Mouse (Mus musculus): Measurements from ENCODE around the gene Ap4b1. TPM values are rescaled to one million over a fixed set of nuclear protein-coding genes. Genes with fewer than 3 reads are reported as not detected.
"Not testable (repeated sequence)": the region's sequence is repeated elsewhere in the genome, so short reads cannot be mapped to it uniquely, and the experiment has no call there.

Gene Ap4b1
- total RNA-seq, 1 experiment from 2014 or later: 21.6 TPM

DNA sequence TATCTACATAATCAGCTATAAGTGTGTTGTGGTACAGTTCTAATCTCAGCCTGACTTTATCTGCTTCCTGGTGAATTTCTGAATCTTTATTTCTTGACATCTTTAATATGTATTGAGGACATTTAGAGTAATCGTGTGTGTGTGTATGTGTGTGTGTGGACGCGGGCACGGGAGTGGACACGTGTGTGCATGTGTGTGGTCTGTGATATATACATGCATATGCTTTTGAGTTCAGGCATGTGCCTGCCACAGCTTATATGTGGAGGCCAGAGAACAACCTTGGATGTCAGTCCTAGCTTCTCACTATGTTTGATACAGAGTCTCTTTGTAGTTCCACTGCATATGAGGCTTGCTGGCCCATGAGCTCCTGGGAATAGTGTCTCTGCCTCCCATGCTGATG is 27.1 kb downstream of the Ap4b1 start:
- no peak for ATAC-seq (replicated peaks in 1 of 2; ENCODE audit: insufficient read depth in 1 of 2, low FRiP score in 2 of 2, low TSS enrichment in 1 of 2, low read depth in 1 of 2, poor library complexity in 2 of 2, severe bottlenecking in 2 of 2)

DNA sequence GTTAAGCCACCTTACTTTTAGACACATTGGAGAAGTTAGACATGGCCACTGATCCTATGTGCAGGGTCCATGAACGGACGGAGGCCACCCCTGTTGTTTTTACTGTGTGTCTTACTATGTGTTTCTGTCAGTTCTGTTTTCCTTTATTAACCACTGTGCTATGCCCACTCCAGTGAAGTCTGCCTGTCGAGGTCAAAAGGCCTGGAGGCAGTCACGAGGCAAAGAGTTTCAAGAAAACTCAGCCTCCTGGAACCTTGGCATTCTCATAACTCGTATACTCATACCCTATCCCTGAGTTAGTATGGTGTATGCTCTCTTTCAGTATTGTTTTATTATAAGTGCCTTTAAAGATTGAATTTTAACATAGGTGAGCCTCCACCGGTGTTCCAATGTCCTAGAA is 30.4 kb downstream of the Ap4b1 start:
- no peak for ATAC-seq (replicated peaks in 1 of 2; ENCODE audit: insufficient read depth in 1 of 2, low FRiP score in 2 of 2, low TSS enrichment in 1 of 2, low read depth in 1 of 2, poor library complexity in 2 of 2, severe bottlenecking in 2 of 2)

DNA sequence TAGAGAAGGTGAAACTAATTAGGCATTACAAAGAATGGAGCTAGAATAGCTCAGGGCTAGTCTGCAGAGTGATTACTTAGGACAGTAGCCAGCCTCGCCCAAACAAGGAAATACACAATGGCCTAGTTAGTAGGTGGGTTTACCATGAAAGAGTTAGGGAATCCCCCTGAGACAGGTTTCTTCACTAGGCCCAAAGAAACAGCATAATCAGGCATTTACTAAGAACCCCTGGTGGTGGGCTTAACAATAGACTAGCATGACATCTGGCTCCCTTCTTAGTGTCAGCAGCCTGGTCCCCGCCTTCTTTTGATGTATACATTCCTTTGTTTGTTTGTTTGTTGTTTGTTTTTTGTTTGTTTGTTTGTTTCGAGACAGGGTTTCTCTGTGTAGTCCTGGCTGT is 30.9 kb downstream of the Ap4b1 start:
- ATAC-seq (replicated peaks in 1 of 2; ENCODE audit: insufficient read depth in 1 of 2, low FRiP score in 2 of 2, low TSS enrichment in 1 of 2, low read depth in 1 of 2, poor library complexity in 2 of 2, severe bottlenecking in 2 of 2): not testable (repeated sequence)

DNA sequence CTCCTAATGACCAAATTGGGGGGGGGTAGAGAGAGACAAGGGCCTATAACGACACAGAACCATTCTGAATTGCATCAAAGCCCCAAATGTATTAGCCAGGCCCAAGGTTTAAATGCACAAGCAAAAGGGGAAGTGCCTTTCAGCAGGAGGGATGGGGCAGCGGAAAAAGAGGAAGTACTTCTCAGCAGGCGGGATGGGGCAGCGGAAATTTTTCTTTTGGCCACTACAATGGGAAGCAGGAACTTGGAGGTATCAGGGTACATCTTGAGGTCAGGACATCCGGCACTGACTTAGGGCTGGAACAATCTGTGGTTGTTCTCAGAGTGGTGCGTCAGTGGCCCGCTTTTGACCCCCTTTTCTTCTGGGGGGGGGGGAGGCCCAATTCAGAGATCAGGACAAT is 31.6 kb downstream of the Ap4b1 start:
- ATAC-seq (replicated peaks in 1 of 2; ENCODE audit: insufficient read depth in 1 of 2, low FRiP score in 2 of 2, low TSS enrichment in 1 of 2, low read depth in 1 of 2, poor library complexity in 2 of 2, severe bottlenecking in 2 of 2): not testable (repeated sequence)

DNA sequence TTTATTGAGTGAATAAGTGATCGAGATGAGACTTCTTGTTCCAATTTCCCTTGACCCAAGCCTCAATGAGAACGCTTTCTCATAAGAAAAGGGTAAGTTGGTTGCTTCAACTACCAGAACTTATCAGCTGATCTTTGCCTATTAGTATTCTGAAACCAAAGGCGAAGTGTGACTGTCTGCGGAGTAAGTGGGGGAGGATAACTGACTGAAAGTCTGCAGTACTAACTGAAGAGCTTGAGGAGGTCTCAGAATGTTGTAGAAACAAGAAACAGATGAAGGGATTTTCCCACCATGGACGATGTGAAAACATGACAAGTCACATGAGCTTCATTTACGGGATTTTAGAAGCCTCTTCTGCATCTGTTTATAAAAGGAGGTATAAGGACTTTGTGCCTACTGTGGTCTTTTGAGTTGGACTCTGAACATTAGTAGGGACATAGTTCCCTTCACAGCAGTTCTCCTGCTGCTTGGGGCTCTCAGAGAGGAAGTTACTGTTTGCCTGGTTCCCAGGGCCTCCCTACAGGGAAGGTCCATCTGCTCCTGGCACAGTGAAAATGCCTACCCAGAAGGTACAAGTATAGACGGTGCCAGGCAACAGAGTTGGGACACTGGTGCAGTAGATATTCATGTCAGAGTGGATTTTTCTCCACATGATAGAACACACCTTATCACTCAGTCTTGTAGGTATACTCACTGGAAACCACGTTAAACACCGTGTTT is 41.5 kb downstream of the Ap4b1 start:
- no peak for ATAC-seq (replicated peaks in 1 of 2; ENCODE audit: insufficient read depth in 1 of 2, low FRiP score in 2 of 2, low TSS enrichment in 1 of 2, low read depth in 1 of 2, poor library complexity in 2 of 2, severe bottlenecking in 2 of 2)

DNA sequence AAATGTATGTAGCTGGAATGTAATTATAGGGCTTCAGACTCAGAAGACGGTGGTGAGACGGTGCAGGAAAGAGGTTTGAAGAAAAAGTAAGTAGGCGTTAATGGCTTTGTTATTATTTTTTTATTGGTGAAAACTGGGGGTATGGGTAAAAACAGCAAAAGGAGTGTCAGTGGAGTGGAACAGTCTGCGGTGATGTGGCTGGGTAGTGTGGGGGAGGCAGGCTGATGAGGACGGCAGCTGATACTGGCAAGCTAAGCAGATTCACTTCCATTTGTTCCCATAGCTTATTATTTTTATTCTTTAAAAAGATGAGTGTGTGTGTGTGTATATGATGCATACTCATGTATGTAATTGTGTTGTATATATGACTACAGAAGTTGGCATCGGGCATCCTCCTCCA is 42.2 kb downstream of the Ap4b1 start:
- ATAC-seq (replicated peaks in 1 of 2; ENCODE audit: insufficient read depth in 1 of 2, low FRiP score in 2 of 2, low TSS enrichment in 1 of 2, low read depth in 1 of 2, poor library complexity in 2 of 2, severe bottlenecking in 2 of 2): no peak

DNA sequence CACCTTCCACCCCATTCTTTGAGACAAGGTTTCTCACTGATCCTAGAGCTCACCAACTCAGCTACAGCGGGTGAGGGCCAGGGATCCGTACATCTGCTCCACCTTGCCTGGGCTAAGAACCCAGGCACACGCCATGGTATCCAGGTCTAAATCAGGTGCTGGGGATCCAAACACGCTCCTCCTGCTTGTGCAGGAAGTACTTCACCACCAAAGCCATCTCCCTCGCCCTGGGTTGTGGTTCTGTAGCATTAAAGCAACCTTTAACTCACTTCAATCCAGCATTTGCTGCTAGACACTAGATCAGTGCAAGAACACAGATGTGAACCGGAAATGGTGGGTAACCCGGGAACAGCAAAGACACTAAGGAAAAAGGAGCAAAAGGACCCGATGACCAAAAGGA is 42.6 kb downstream of the Ap4b1 start:
- no peak for ATAC-seq (replicated peaks in 1 of 2; ENCODE audit: insufficient read depth in 1 of 2, low FRiP score in 2 of 2, low TSS enrichment in 1 of 2, low read depth in 1 of 2, poor library complexity in 2 of 2, severe bottlenecking in 2 of 2)

DNA sequence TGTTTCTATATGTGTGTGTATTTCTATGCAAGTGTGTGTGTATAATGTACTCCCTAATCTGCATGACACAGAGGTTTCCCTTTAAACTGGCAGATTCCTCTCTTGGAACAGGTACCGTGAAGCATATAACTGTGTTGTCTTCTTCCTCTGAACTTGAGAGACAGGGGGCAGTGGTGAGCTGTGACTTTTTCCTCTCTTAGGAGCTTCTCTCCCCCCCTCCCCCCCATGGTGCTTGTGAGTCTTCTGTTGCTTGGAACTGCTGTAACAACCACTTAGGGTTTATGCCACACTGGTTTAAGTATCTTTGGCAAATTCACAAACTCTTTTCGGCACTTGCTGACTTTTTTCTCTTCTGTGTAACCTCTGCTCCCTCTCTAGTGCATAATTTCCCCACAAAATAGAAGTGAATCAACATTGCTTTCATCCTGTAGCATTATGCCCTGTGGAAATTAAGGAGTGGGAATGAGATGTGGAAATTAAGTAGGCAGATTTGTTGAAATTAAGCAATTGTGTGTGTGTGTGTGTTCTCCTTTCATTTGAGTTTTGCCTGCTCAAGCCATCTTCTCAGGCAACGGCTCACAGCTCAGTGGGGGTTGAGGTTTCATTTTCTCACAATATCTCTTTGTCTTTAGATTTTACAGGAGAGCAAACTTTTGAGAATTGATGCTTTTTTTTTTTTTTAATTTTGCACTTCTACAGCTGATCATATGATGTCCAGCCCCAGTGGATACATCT is 43.4 kb downstream of the Ap4b1 start:
- ATAC-seq (replicated peaks in 1 of 2; ENCODE audit: insufficient read depth in 1 of 2, low FRiP score in 2 of 2, low TSS enrichment in 1 of 2, low read depth in 1 of 2, poor library complexity in 2 of 2, severe bottlenecking in 2 of 2): peak; percentile 65 to 77; a peak in 3 of 4 replicates

DNA sequence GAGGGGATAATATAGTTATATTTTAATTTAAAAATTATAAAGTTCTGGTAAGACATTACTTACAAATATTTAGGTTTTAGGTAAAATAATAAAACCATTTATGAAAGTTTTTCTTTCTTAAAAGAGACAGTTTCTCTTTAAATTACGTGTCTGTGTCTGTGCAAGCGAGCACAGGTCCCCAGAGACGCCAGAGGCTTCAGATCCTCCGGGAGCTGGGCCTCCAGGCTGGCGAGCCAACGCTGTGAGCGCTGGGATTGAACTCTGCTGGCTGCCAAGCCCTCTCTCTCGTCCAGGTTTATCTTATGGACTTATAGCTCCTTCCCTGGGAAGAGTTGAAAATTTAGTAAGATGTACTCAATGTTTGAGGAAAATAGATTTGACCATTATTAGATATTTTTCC is 44.5 kb downstream of the Ap4b1 start:
- no peak for ATAC-seq (replicated peaks in 1 of 2; ENCODE audit: insufficient read depth in 1 of 2, low FRiP score in 2 of 2, low TSS enrichment in 1 of 2, low read depth in 1 of 2, poor library complexity in 2 of 2, severe bottlenecking in 2 of 2)

DNA sequence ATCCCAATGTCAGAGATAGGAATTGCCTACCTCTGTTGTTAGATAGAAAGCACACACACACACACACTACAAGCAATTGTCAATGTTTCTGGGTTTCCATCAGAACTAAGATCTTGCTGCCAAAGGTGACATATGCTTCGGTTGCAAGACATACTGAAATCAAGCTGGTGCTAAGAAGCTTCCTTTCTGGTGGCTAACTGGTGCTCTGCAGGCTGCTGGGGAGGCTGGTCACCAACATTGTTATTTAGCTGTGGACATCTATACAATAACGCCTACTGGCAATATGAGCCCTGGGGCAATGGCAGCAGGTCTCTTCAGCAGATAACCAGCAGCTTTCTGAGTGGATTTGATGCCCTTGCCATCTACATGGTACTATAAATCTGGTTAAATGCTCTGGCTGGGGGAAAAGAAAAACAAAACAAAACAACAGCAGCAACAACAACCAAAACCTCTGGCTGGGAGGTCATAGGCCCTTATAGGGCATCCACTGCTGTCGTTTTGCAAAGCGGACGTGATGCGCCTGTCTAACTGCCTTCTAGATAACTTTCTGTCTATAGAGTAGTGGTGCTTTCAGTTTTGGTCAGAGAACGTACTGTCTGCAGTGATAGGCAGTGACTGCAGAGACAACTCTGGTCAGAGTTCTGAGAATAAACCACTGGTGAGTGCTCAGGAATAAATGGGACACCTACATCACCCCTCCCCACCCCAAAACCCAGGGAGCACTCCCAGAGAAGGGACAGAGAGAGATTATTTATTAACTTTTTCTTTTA is 47.9 kb downstream of the Ap4b1 start:
- no peak for ATAC-seq (replicated peaks in 1 of 2; ENCODE audit: insufficient read depth in 1 of 2, low FRiP score in 2 of 2, low TSS enrichment in 1 of 2, low read depth in 1 of 2, poor library complexity in 2 of 2, severe bottlenecking in 2 of 2)

DNA sequence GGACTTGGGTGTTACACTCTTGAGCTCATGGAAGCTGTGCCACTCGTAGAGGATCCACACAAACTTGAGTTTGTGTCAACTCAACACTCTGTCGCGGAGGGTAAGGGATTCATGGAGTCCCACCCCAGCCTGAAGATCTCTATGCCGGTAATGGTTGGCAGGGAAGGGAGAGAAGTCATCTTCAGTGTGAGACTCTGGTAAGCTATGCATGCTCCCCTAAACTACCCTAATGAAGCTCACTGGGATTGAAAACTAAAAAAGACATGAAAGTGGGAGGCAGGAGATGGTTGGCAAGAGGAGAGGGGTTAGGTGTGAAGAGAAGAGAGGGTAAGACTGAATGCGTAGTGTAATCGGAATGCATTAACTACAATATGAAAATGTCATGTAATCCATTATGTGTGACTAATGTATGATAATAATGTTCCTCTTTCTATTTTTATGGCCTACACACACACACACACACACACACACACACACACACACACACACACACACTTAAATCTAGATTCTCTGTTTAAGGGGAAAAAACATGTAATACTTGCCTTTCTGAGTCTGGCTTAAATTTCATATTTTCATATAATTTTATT is 48.8 kb downstream of the Ap4b1 start:
- no peak for ATAC-seq (replicated peaks in 1 of 2; ENCODE audit: insufficient read depth in 1 of 2, low FRiP score in 2 of 2, low TSS enrichment in 1 of 2, low read depth in 1 of 2, poor library complexity in 2 of 2, severe bottlenecking in 2 of 2)

DNA sequence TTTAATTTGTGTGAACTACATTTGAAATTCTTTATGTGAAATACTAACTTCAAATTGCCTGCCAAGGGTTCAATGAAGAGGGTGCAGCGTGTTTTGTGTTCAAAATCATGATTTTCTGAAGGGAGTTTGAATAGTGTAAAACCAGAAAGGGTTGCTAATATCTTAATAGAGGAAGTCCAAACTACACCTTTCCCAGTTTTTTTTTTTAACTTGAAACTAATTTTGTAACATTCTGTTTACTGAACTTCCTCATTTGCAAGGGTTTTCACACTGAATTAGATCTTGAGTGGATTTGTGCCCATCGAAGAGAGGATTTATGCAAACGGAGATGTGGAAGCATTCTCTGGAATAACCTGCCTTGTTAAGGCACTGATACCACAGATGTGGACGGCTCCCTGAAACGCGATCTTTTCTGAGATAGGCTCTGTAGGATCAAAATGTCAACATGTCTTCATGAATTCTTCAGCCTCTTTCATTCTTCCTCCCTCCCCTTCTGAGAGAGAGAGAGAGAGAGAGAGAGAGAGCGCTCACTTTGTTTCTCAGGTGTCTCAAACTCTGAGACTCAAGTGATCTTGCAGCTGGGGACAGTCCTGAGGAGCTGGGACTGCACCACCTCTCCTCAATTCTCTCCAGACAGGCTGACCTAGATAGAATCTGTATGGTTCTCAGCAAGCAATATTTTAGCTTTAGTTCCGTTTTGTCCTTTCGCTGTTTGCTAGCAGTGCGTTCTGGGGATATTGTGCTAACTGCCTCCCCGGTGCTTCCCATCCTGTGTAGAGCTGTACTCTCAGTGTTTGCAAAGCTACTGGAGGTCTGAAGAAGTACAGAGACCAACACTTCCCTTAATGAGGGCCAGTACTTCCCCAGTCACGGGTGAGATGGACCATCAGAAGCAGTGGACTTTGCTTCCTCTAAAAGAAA is 49.8 kb downstream of the Ap4b1 start, which contains the start of gene Ptpn22:
Gene Ptpn22 (plus strand): TSS at position 915 of the 921 bp plus-strand sequence.
- ATAC-seq (replicated peaks in 1 of 2; ENCODE audit: insufficient read depth in 1 of 2, low FRiP score in 2 of 2, low TSS enrichment in 1 of 2, low read depth in 1 of 2, poor library complexity in 2 of 2, severe bottlenecking in 2 of 2): peak; percentile 35 to 59; a peak in 3 of 4 replicates

DNA sequence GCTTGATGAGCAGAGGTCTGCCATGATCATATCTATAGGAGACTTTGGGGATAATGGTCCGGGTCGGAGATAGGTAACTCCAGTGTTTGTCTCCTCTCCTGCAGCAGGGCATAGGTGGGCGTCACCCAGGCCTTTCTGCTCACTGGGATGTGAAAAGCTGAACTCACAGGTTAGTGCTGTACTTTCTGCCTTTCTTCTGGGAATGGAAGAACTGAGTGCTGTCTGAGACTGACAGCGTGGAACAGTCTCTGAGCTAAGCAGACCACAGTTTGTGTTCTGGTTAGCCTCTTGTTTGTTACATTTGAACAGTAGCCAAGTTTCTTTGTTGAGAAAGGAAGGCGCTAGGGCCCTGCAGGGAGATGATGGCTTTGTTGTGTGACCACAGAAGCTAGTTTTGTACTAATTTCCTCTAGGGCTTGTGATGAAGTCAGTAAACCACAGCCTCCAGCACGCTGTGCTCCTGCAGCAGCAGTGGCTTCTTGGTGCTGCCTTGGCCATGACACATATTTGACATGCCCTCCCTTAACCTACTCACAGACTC is 50.6 kb downstream of the Ap4b1 start:
- ATAC-seq (replicated peaks in 1 of 2; ENCODE audit: insufficient read depth in 1 of 2, low FRiP score in 2 of 2, low TSS enrichment in 1 of 2, low read depth in 1 of 2, poor library complexity in 2 of 2, severe bottlenecking in 2 of 2): peak; percentile 92

DNA sequence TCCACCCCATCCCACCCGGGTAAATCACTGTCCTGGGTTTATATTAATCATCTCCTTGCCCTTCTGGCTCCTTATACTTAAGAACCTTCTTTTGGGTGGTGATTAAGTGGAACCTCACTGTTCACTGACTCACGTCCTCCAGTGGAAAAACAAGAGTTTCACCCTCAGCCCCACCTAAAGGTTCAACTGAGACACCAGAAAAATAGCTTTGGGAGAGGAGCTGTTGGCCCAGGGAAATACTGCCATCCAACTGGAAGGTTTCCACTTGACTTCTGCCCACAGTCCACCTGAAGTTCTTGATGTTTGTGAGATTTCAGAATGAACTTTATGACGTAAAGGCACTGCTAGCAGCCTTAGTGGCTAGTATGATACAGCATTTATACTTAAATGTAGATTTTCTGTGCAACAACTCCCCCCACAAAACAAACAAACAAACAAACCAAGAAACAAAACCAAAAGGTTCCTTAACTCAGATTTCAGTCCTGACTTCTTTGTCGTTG is 53.5 kb downstream of the Ap4b1 start:
- no peak for ATAC-seq (replicated peaks in 1 of 2; ENCODE audit: insufficient read depth in 1 of 2, low FRiP score in 2 of 2, low TSS enrichment in 1 of 2, low read depth in 1 of 2, poor library complexity in 2 of 2, severe bottlenecking in 2 of 2)

DNA sequence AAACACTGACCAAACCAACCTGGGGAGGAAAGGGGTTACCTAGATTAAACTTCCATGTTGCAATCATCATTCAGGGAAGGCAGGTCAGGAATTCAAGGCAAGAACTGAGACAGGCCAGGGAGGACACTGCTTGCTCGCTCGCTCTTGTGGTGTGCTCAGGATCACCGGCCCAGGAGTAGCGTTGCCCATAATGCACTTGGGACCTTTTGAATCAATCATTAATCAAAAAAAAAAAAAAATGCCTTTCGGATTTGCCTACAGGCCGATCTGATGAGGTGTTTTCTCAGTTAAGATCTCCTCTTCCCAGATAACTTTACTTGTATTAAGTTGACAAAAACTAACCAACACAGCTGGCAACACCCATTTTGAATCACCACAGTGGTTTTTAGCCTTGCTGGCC is 54.9 kb downstream of the Ap4b1 start:
- no peak for ATAC-seq (replicated peaks in 1 of 2; ENCODE audit: insufficient read depth in 1 of 2, low FRiP score in 2 of 2, low TSS enrichment in 1 of 2, low read depth in 1 of 2, poor library complexity in 2 of 2, severe bottlenecking in 2 of 2)

DNA sequence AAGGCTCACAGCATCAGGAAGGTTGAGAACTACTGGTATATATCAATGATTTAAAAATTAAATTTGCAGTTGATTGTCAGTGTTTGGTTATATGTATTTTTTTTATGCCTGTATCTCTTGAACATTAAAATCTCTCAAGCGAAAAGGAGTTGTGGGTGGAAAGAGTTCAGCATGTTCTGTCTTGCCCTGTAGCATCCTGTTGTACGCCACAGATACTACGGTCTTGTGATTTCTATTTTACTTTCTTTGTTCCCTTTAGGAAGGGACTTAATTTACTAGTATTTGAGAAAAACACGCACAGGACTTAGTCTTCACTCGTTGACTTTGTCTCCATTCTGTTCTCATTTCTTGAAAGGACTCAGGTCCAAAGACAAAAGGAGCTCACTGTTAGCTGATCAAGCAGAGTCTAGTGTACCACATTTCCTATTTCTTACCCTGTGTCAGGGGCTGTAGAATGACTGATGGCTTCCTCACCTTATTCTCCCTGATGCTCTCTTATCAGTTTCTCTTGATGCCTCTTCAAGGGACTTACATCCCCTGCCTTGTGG is 58.2 kb downstream of the Ap4b1 start:
- ATAC-seq (replicated peaks in 1 of 2; ENCODE audit: insufficient read depth in 1 of 2, low FRiP score in 2 of 2, low TSS enrichment in 1 of 2, low read depth in 1 of 2, poor library complexity in 2 of 2, severe bottlenecking in 2 of 2): no peak
